Mouse (Mus musculus): ENCODE results near the gene Uri1. TPM values are rescaled to one million over a fixed set of nuclear protein-coding genes. Genes with fewer than 3 reads are reported as not detected.

Uri1 gene
- total RNA-seq, 2 experiments from 2014 or later: 38.2 to 42.4 TPM

DNA sequence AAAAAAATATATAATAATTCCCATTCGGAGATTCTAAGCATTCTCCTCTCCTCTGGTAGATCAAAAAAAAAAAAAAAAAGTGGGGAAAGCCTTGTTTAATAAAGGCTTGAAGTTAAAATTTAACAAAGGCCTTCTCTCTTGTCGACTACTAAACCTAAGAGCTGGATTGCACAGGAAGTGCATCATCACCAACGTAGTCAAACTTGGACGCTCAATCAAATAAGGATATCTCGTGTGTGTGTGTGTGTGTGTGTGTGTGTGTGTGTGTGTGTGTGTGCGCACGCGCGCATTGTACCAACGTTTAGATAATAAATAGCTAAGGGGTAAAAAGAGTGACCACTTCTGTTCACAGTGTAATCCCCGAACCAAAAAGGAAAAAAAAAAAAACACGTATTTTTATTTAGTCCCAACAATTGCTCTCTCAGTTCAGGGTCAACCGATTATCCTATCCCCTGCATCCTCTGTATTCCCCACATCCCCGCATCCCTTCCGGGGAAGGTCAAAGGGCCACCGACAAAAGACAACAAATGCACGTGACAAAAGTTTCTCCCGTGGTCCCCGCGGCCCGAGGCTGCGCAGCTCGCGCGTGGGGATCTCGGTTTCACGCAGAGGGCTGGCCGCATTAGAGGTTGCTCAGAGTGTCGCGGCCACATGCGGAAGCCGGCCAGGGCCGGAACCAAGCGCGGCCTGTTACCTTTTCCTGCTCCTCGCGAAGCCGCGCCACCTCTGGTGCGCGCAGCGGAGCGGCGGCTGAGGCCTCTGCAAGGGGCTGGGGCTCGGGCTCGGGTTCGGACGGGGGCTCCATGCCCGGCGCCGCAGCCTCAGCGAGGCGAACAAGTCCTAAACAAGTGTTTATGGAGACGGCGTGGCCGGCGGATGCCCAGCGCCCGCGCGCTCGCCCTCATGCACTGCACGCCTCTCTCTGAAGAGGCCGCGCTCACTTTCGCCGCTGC lies 4.7 kb downstream of the Uri1 start:
- DNase-seq (ENCODE audit: extremely low spot score in 1 of 2, low spot score in 1 of 2): peak; percentile 41 to 61

- no peak for DNase-seq (ENCODE audit: extremely low spot score in 1 of 2, low spot score in 1 of 2)
These were observed 8.0 kb downstream of the Uri1 start for GRCm38 (mm10) chr7:38015356-38015755.

GRCm38 (mm10) chr7:38013946-38014345 lies 9.4 kb downstream of the Uri1 start:
- DNase-seq (ENCODE audit: extremely low spot score in 1 of 2, low spot score in 1 of 2): no peak

DNA sequence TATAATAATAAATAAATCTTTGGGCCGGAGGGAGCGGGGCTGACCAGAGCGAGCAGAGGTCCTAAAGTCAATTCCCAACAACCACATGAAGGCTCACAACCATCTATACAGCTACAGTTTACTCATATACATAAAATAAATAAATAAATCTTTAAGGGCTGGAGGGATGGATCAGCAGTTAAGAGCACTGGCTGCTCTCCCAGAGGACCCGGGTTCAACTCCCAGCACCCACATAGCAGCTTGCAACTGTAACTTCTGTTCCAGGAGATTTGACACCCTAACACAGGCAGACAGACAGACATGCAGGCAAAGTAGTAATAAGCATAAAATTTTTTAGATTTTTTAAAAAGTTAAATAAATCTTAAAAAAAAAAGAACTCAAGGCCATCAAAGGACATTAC lies 10.5 kb downstream of the Uri1 start:
- DNase-seq (ENCODE audit: extremely low spot score in 1 of 2, low spot score in 1 of 2): no peak

DNA sequence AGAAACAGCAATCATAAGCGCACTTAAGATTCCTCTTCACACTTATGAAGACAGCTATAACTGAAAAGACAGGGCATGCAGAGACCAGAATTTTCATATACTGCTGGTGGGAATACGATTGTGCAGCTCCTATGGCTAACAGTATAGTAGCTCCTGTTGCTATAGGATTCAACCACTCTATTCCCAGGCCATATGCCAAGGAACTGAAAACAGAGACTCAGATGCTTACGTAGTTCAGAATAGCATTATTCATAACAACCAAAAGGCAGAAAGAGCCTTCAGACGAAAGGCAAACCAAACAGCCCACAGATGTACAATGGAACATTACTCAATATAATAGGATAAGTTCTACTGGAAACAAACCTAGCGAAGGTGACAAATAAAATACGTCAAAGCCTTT lies 15.0 kb downstream of the Uri1 start:
- no peak for DNase-seq (ENCODE audit: extremely low spot score in 1 of 2, low spot score in 1 of 2)

GRCm38 (mm10) chr7:38002451-38002850 lies 20.9 kb downstream of the Uri1 start:
- no peak for DNase-seq (ENCODE audit: extremely low spot score in 1 of 2, low spot score in 1 of 2)

DNA sequence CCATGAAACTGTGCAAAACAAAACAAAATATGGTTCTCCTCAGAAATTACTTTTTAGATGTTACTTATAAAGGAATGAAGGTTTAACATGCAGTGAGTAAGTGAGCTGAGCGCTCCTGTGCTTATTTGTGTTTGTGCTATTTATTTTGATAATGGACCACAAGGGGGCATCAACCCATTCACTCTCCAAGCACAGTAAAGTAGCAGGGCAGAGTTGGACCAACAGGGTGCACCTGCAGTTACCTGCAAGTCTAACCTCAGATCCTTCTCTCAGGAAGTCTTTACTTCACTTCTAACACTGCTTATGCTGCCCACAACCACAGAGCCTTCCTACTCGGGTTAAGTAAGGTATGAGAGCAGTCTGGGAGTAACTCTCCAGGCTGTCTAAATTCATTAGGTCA lies 23.7 kb downstream of the Uri1 start:
- no peak for DNase-seq (ENCODE audit: extremely low spot score in 1 of 2, low spot score in 1 of 2)

GRCm38 (mm10) chr7:37992861-37993260 lies 30.5 kb downstream of the Uri1 start:
- DNase-seq (ENCODE audit: extremely low spot score in 1 of 2, low spot score in 1 of 2): no peak

GRCm38 (mm10) chr7:37984866-37985265 lies 38.5 kb downstream of the Uri1 start:
- no peak for DNase-seq (ENCODE audit: extremely low spot score in 1 of 2, low spot score in 1 of 2)

DNA sequence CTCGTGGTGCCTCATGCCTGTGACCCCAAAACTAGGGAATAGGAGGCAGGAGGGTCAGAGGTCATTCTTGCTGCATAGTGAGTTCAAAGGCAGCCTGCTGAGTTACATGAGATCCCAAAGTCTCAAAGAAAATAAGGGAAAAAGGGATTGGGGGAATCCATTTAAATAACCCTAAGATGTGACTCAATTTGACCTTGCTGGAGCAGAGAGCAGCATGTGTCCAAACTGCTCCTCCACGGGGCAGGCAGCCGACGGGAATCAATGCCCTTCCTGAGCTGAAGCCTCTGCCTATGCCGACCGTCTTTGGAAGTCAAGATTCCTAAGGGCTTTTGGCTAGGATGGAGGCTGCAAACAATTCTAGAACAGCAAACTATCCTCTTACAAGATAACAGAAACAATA lies 39.9 kb downstream of the Uri1 start:
- no peak for DNase-seq (ENCODE audit: extremely low spot score in 1 of 2, low spot score in 1 of 2)

DNA sequence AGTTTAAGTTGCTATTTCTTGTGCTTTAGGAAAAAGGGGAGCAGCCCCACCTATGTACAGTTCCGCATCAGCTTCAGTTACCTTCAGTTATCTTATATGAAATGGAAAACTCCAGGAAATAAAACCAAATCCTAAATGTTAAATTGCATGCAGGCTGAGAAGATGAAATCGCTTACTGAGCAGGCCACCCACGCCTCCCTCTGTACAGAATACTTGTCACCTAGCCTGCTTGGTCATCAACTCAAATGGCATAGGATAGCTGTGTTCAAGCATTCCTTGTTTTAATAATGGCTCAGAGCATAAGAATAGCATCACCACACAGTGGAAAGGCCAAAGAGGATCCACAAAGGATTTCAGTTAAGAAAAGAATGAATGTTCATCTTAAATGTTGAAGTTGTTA lies 43.6 kb downstream of the Uri1 start:
- DNase-seq (ENCODE audit: extremely low spot score in 1 of 2, low spot score in 1 of 2): no peak

GRCm38 (mm10) chr7:37978412-37978811 lies 44.9 kb downstream of the Uri1 start:
- DNase-seq (ENCODE audit: extremely low spot score in 1 of 2, low spot score in 1 of 2): no peak

DNA sequence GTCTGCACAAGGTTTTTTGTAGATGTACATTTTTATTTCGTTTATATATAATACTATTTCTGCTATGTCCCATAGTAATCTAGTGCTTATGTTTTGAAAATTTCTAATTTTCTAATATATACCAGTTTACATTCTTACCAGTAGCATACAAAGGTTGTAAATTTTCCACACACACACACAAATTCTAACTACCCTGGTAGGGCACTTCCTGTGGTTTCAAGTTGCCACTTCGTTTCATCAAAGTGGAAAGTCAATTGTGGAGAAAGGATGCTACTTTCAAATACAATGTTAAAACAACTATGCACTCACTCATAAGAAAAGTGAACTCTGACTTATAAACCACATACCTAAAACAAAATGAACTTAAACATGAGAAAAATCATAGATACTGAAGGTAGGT lies 45.7 kb downstream of the Uri1 start:
- no peak for DNase-seq (ENCODE audit: extremely low spot score in 1 of 2, low spot score in 1 of 2)

GRCm38 (mm10) chr7:37972999-37973555 lies 50.3 kb downstream of the Uri1 start:
- DNase-seq (ENCODE audit: extremely low spot score in 1 of 2, low spot score in 1 of 2): no peak

DNA sequence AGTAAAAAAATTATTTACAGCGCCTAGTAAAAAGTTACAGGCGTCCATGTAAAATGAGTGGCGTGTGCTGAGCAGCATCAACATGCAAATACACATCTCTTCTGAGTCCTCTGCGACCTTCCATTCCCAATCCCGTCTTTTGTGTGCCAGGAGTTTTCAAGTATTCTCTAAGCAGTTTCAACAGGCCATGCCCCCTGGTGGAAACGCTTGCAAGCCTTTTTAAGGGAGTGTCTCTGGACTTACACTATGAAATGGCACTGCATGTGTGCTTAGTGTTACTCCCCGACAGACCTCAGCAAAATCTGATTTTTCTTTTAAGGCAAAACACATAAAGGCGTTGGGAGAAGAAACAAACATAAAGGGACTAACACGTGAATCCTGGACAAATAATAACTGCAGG lies 50.8 kb downstream of the Uri1 start:
- DNase-seq (ENCODE audit: extremely low spot score in 1 of 2, low spot score in 1 of 2): no peak

GRCm38 (mm10) chr7:37962326-37962725 lies 61.0 kb downstream of the Uri1 start:
- no peak for DNase-seq (ENCODE audit: extremely low spot score in 1 of 2, low spot score in 1 of 2)

GRCm38 (mm10) chr7:37961247-37961646 lies 62.1 kb downstream of the Uri1 start:
- DNase-seq (ENCODE audit: extremely low spot score in 1 of 2, low spot score in 1 of 2): no peak

DNA sequence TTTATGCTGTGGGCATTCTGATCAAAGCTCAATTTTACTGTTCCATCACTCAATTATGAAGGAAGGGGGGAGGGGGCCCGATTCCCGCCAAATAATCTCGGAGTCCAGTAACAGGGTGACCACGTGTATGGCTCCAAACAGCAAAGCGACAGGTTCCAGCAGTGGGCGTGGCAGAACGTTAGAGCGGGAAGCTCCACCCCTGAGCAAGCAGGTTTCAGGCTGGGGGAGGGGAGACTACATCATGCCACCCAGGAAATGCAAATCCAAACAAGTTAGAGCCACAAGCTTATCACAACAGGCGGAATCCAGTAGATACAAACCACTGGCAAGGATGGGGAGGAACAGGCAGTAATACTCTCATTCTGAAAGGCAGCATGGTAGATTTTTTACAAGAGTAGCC lies 71.5 kb downstream of the Uri1 start:
- no peak for DNase-seq (ENCODE audit: extremely low spot score in 1 of 2, low spot score in 1 of 2)

- DNase-seq (ENCODE audit: extremely low spot score in 1 of 2, low spot score in 1 of 2): no peak
These were observed 86.9 kb downstream of the Uri1 start for GRCm38 (mm10) chr7:37936459-37936858.

GRCm38 (mm10) chr7:37935786-37936185 lies 87.6 kb downstream of the Uri1 start:
- DNase-seq (ENCODE audit: extremely low spot score in 1 of 2, low spot score in 1 of 2): no peak

GRCm38 (mm10) chr7:37934770-37935182 lies 88.6 kb downstream of the Uri1 start:
- peak in 1 of 2 experiments; percentile 72 for DNase-seq (ENCODE audit: extremely low spot score in 1 of 2, low spot score in 1 of 2)

- DNase-seq (ENCODE audit: extremely low spot score in 1 of 2, low spot score in 1 of 2): no peak
These were observed 89.5 kb downstream of the Uri1 start for GRCm38 (mm10) chr7:37933754-37934308.

Measured in layer of hippocampus, postnatal 25 days (tissue).